Mouse (Mus musculus): ENCODE measurements at regions not wholly inside any gene's neighbourhood (a gene's known extent, or its start where the extent isn't known, plus 50 kb on each side); places are given as distances from the start of the nearest gene placed in this dataset.

DNA sequence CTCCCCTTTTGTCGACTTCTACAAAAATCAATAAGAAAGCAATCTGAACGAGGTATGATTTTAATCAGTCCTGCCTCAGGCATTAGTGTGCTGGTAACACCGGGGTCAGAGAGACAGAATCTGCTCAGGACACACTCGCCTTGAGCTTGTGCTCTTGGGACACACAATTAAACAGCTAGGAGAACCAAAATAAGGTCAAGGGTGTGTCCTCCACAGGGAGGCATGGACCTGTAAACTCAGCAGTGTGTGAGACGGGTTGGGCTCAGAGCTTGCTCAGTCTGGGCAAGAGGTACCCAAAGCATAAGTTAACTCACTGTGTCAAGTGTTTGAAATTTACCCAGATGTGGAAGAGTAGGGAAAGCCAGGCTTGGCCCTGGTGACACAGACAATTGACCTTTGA lies 107.9 kb upstream of the Dapk1 start:
- TF ChIP-seq TCF3 (IDR thresholded peaks at IDR 0.05; ENCODE audit: insufficient read length, low read depth) (no peak), POLR2AphosphoS2 (IDR thresholded peaks at IDR 0.05; ENCODE audit: insufficient read length, low read depth) (no peak), USF1 (IDR thresholded peaks at IDR 0.05; ENCODE audit: low read depth) (no peak)
- H3K4me3 ChIP-seq = no peak overlapping the region
- peaks cover 40% of the 10 kb centered on the region for H3K27me3 ChIP-seq (ENCODE audit: control insufficient read depth, insufficient read depth, insufficient read length)
- H3K79me2 ChIP-seq (ENCODE audit: control insufficient read depth, insufficient read depth) = no peaks in the 10 kb centered on the region
- H3ac ChIP-seq (ENCODE audit: control insufficient read depth, insufficient read length) = no peak overlapping the region
- no peaks in the 10 kb centered on the region for H3K36me3 ChIP-seq (ENCODE audit: control insufficient read depth, insufficient read depth)
- H3K4me2 ChIP-seq (ENCODE audit: low read depth) = no peak overlapping the region

DNA sequence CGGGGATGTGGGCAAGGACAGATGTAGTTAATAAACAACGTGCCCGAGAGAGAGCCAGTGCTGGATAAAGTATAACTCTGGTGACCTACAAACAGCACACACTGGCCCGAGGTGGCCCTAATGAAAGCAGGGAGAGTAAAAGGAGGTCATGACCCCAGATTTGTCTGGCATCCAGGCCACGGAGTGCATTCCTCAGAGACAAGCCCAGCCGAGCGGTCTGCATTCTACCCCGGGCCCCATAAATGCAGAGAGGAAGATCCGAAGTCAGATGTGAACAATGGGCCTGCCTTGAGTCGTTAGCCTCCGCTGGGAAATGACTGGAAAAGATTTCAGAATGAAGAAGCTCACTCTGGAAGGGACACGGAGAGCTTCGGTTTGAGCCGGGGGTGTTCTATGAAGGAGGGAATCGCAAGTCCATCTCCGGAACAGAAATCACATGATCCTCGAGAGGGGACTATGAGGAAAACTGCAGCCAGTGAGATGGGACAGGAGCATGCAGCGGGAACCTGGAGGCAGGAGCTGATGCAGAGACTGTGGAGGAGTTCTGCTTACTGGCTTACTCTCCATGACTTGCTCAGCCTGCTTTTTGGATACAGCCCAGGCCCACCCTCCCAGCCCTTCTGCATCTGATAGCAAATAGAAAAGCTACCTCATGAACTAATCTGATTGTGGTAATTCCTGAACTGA lies 103.9 kb upstream of the Dapk1 start:
- no peak overlapping the region for H3K4me3 ChIP-seq
- no peaks in the 10 kb centered on the region for H3K36me3 ChIP-seq (ENCODE audit: control insufficient read depth, insufficient read depth)
- no peak overlapping the region for H3ac ChIP-seq (ENCODE audit: control insufficient read depth, insufficient read length)
- no peaks in the 10 kb centered on the region for H3K79me2 ChIP-seq (ENCODE audit: control insufficient read depth, insufficient read depth)
- no peak overlapping the region for H3K4me2 ChIP-seq (ENCODE audit: low read depth)
- peaks cover 10% of the 10 kb centered on the region for H3K27me3 ChIP-seq (ENCODE audit: control insufficient read depth, insufficient read depth, insufficient read length)
- TF ChIP-seq MAX (IDR thresholded peaks at IDR 0.05; ENCODE audit: low read depth) = no peak
- TF ChIP-seq TCF3 (IDR thresholded peaks at IDR 0.05; ENCODE audit: insufficient read length, low read depth) = no peak
- no peak for TF ChIP-seq TCF12 (IDR thresholded peaks at IDR 0.05; ENCODE audit: insufficient read depth, poor library complexity, severe bottlenecking)
- no peak for TF ChIP-seq SRF (IDR thresholded peaks at IDR 0.05; ENCODE audit: control insufficient read depth, insufficient read length, low read depth)
- TF ChIP-seq MYOD1 (IDR thresholded peaks at IDR 0.05; ENCODE audit: control insufficient read depth in 1 of 3, insufficient read length in 2 of 3, low read depth in 2 of 3) = no peak
- no peak for TF ChIP-seq CEBPB (IDR thresholded peaks at IDR 0.05; ENCODE audit: insufficient read depth, poor library complexity, severe bottlenecking)
- no peak for TF ChIP-seq REST (IDR thresholded peaks at IDR 0.05; ENCODE audit: insufficient read depth, insufficient read length)

DNA sequence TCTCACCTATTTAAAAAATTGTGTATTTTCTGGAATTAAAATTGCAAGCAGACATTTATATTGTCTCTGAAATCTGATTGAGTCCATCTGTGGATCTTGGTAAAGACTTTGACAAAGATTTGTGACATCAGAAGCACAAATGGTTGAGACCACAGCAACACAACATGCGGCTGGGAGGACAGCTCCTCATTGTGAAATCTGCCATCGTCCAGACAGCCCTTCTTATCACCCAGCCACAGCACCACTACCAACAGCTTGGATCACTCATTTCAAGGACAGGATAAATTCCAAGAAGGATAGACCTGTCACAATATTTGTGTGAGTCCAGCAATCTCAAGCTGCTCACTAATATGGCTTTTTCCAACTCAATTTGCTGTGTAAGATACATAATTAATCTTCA lies 97.6 kb upstream of the Dapk1 start:
- no peak overlapping the region for H3K4me2 ChIP-seq (ENCODE audit: low read depth)
- no peak overlapping the region for H3K4me3 ChIP-seq
- no peaks in the 10 kb centered on the region for H3K36me3 ChIP-seq (ENCODE audit: control insufficient read depth, insufficient read depth)
- H3K79me2 ChIP-seq (ENCODE audit: control insufficient read depth, insufficient read depth) = no peaks in the 10 kb centered on the region
- no peak overlapping the region for H3ac ChIP-seq (ENCODE audit: control insufficient read depth, insufficient read length)
- TF ChIP-seq E2F4 (IDR thresholded peaks at IDR 0.05; ENCODE audit: insufficient read depth) (no peak), MYOG (IDR thresholded peaks at IDR 0.05; ENCODE audit: control insufficient read depth in 1 of 3, insufficient read depth in 1 of 3, insufficient read length in 2 of 3, low read depth in 2 of 3) (no peak), SRF (IDR thresholded peaks at IDR 0.05; ENCODE audit: control insufficient read depth, insufficient read length, low read depth) (no peak), USF1 (IDR thresholded peaks at IDR 0.05; ENCODE audit: low read depth) (no peak), POLR2AphosphoS2 (IDR thresholded peaks at IDR 0.05; ENCODE audit: insufficient read length, low read depth) (no peak), MAX (IDR thresholded peaks at IDR 0.05; ENCODE audit: low read depth) (no peak), POLR2A (IDR thresholded peaks at IDR 0.05; ENCODE audit: insufficient read length, low read depth) (no peak), MYOD1 (IDR thresholded peaks at IDR 0.05; ENCODE audit: control insufficient read depth in 1 of 3, insufficient read length in 2 of 3, low read depth in 2 of 3) (no peak), CEBPB (IDR thresholded peaks at IDR 0.05; ENCODE audit: insufficient read depth, poor library complexity, severe bottlenecking) (no peak), TCF12 (IDR thresholded peaks at IDR 0.05; ENCODE audit: insufficient read depth, poor library complexity, severe bottlenecking) (no peak)
- H3K27me3 ChIP-seq (ENCODE audit: control insufficient read depth, insufficient read depth, insufficient read length) = no peaks in the 10 kb centered on the region

DNA sequence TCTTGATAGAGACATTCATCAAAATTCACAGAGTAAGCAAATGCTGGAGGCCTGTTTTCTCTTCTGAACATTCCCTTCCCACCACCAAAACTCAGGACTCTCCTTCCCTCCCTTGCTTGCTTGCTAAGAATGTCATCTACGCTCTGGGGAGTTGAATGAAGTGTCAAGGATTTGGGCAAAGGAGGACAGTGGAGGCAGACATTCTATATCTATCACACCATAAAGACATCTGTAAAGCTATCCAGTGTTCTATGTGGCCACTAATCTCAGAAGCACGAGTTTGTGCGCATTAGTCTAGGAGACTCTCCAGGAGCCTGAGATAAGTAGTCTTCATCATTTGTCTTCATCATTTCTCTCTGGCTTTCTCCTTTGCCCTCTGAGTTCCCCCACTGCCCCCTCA lies 94.1 kb upstream of the Dapk1 start:
- H3K36me3 ChIP-seq (ENCODE audit: control insufficient read depth, insufficient read depth) = no peaks in the 10 kb centered on the region
- no peaks in the 10 kb centered on the region for H3K79me2 ChIP-seq (ENCODE audit: control insufficient read depth, insufficient read depth)
- H3K27me3 ChIP-seq (ENCODE audit: control insufficient read depth, insufficient read depth, insufficient read length) = peaks cover 9% of the 10 kb centered on the region
- no peak overlapping the region for H3K4me3 ChIP-seq
- no peak overlapping the region for H3ac ChIP-seq (ENCODE audit: control insufficient read depth, insufficient read length)
- TF ChIP-seq CEBPB (IDR thresholded peaks at IDR 0.05; ENCODE audit: insufficient read depth, poor library complexity, severe bottlenecking) = no peak
- TF ChIP-seq SRF (IDR thresholded peaks at IDR 0.05; ENCODE audit: control insufficient read depth, insufficient read length, low read depth) = no peak
- no peak for TF ChIP-seq POLR2AphosphoS2 (IDR thresholded peaks at IDR 0.05; ENCODE audit: insufficient read length, low read depth)
- no peak for TF ChIP-seq TCF12 (IDR thresholded peaks at IDR 0.05; ENCODE audit: insufficient read depth, poor library complexity, severe bottlenecking)
- no peak for TF ChIP-seq REST (IDR thresholded peaks at IDR 0.05; ENCODE audit: insufficient read depth, insufficient read length)
- TF ChIP-seq USF1 (IDR thresholded peaks at IDR 0.05; ENCODE audit: low read depth) = no peak
- no peak for TF ChIP-seq E2F4 (IDR thresholded peaks at IDR 0.05; ENCODE audit: insufficient read depth)
- no peak for TF ChIP-seq MYOG (IDR thresholded peaks at IDR 0.05; ENCODE audit: control insufficient read depth in 1 of 3, insufficient read depth in 1 of 3, insufficient read length in 2 of 3, low read depth in 2 of 3)
- TF ChIP-seq MAX (IDR thresholded peaks at IDR 0.05; ENCODE audit: low read depth) = no peak
- no peak for TF ChIP-seq TCF3 (IDR thresholded peaks at IDR 0.05; ENCODE audit: insufficient read length, low read depth)
- no peak for TF ChIP-seq POLR2A (IDR thresholded peaks at IDR 0.05; ENCODE audit: insufficient read length, low read depth)
- TF ChIP-seq MYOD1 (IDR thresholded peaks at IDR 0.05; ENCODE audit: control insufficient read depth in 1 of 3, insufficient read length in 2 of 3, low read depth in 2 of 3) = no peak
- H3K4me2 ChIP-seq (ENCODE audit: low read depth) = no peak overlapping the region

DNA sequence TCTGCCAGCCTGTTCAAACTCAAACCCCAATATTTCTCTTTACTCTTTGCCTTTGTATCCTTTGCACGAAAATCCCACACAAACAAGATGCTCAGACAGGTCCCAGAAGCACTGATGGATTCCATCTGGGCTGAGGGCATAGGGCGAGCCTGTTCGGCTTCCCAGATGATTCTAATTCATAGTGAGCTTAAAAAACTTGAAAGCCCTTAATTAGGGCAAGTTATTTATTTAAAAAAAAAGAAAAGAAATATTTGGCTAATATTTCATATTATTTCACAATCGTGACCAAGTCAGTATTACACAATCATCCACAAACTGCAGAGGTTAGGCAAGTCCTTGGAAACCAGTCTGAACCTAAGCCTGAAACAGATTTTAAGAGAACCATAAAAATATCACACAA lies 93.7 kb upstream of the Dapk1 start:
- H3K79me2 ChIP-seq (ENCODE audit: control insufficient read depth, insufficient read depth) = no peaks in the 10 kb centered on the region
- TF ChIP-seq CEBPB (IDR thresholded peaks at IDR 0.05; ENCODE audit: insufficient read depth, poor library complexity, severe bottlenecking) (peak; percentile 64), E2F4 (IDR thresholded peaks at IDR 0.05; ENCODE audit: insufficient read depth) (no peak)
- H3K4me3 ChIP-seq = no peak overlapping the region
- peaks cover 13% of the 10 kb centered on the region for H3K27me3 ChIP-seq (ENCODE audit: control insufficient read depth, insufficient read depth, insufficient read length)
- peak overlapping the region; percentile 68 for H3K4me2 ChIP-seq (ENCODE audit: low read depth)
- no peak overlapping the region for H3ac ChIP-seq (ENCODE audit: control insufficient read depth, insufficient read length)
- H3K36me3 ChIP-seq (ENCODE audit: control insufficient read depth, insufficient read depth) = no peaks in the 10 kb centered on the region

All from myocyte (in vitro differentiated cells).